Mouse (Mus musculus) lung, postnatal 4 days (tissue): Measurements from ENCODE around the gene Foxo3.

Source experiments
- DNase-seq, 2 experiments: peaks; one replicate each; pipeline ENCODE4 v3.0.0; 2021

Foxo3 gene

GRCm38 (mm10) chr10:42248644-42249043 lies 27.9 kb downstream of the Foxo3 start:
- DNase-seq: no peak

GRCm38 (mm10) chr10:42248156-42248555 lies 28.4 kb downstream of the Foxo3 start:
- DNase-seq: no peak

- no peak for DNase-seq
These were observed 29.3 kb downstream of the Foxo3 start for GRCm38 (mm10) chr10:42247125-42247816.

- no peak for DNase-seq
These were observed 30.1 kb downstream of the Foxo3 start for GRCm38 (mm10) chr10:42246483-42246882.

- no peak for DNase-seq
These were observed 30.9 kb downstream of the Foxo3 start for GRCm38 (mm10) chr10:42245636-42246035.

GRCm38 (mm10) chr10:42245256-42245601 lies 31.3 kb downstream of the Foxo3 start:
- DNase-seq: no peak

GRCm38 (mm10) chr10:42244420-42245255 lies 31.9 kb downstream of the Foxo3 start:
- DNase-seq: peak in 1 of 2 experiments; percentile 50

GRCm38 (mm10) chr10:42243925-42244324 lies 32.6 kb downstream of the Foxo3 start:
- DNase-seq: no peak

GRCm38 (mm10) chr10:42242484-42242883 lies 34.1 kb downstream of the Foxo3 start:
- DNase-seq: no peak

GRCm38 (mm10) chr10:42241775-42242174 lies 34.8 kb downstream of the Foxo3 start:
- no peak for DNase-seq

- no peak for DNase-seq
These were observed 36.8 kb downstream of the Foxo3 start for GRCm38 (mm10) chr10:42239810-42240111.

GRCm38 (mm10) chr10:42238923-42239809 lies 37.4 kb downstream of the Foxo3 start:
- DNase-seq: no peak

GRCm38 (mm10) chr10:42238296-42238695 lies 38.3 kb downstream of the Foxo3 start:
- no peak for DNase-seq

- DNase-seq: no peak
These were observed 39.0 kb downstream of the Foxo3 start for GRCm38 (mm10) chr10:42237556-42237955.

GRCm38 (mm10) chr10:42235321-42235720 lies 41.2 kb downstream of the Foxo3 start:
- DNase-seq: no peak

- DNase-seq: no peak
These were observed 43.6 kb downstream of the Foxo3 start for GRCm38 (mm10) chr10:42232977-42233376.

GRCm38 (mm10) chr10:42231847-42232246 lies 44.7 kb downstream of the Foxo3 start:
- no peak for DNase-seq

- DNase-seq: no peak
These were observed 45.4 kb downstream of the Foxo3 start for GRCm38 (mm10) chr10:42231100-42231541.

GRCm38 (mm10) chr10:42230471-42231099 lies 46.0 kb downstream of the Foxo3 start:
- DNase-seq: no peak

- no peak for DNase-seq
These were observed 48.8 kb downstream of the Foxo3 start for GRCm38 (mm10) chr10:42227751-42228241.

GRCm38 (mm10) chr10:42226176-42226575 lies 50.4 kb downstream of the Foxo3 start:
- DNase-seq: no peak

GRCm38 (mm10) chr10:42225184-42225935 lies 51.2 kb downstream of the Foxo3 start:
- DNase-seq: no peak
